Mouse (Mus musculus) granulocyte monocyte progenitor cell, adult 5-6 weeks (primary cell): ENCODE measurements around the gene Col4a3bp. TPM values are rescaled to one million over a fixed set of nuclear protein-coding genes. Genes with fewer than 3 reads are reported as not detected.
"Not testable (repeated sequence)": the region's sequence is repeated elsewhere in the genome, so short reads cannot be mapped to it uniquely, and the experiment has no call there.

ENCODE experiments used
- ATAC-seq: replicated peaks from 2 replicates; pipeline ENCODE4 v1.8.0; 2016; ENCODE audit warnings: mild to moderate bottlenecking, moderate TSS enrichment, inconsistent platforms; ENCODE audit not compliant: poor library complexity, severe bottlenecking
- total RNA-seq, 2 experiments: library from RNA; stranded (forward) in 1 of 2; stranded (reverse) in 1 of 2; fragments of 200-712, 200-1000 nt in 1 of 2; fragments of >200 nt in 1 of 2; fragmentation: Nextera tagmentation in 1 of 2; gene quantifications; 2 replicates each; pipeline ENCODE4 v1.2.3; 2014 to 2017

The Col4a3bp gene
- total RNA-seq, 2 experiments from 2014 or later, result 30.6 to 37.2 TPM

- no peak for ATAC-seq
Observed at GRCm38 (mm10) chr13:96614615-96615014, 72.2 kb downstream of the Col4a3bp start.

DNA sequence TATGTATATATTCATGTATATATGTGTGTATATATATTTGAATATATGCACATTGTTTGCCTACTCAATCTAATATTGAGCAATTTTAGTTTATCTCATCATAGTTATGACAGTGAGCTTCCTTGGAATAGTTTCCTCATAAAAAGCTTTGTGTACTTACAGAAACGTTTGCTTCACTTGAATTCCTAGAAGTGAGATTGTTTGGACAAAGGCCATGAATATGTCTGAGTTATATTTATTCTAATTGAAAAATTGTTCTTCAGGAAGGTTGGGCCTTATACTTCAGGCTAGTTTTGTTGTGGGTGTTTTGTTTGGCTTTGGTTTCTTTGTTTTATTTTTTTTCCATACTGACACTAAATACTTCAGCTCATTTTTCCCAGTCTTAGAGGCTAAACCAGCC is 78.5 kb downstream of the Col4a3bp start:
- no peak for ATAC-seq

GRCm38 (mm10) chr13:96630396-96630795 is 88.0 kb downstream of the Col4a3bp start:
- ATAC-seq, result no peak

DNA sequence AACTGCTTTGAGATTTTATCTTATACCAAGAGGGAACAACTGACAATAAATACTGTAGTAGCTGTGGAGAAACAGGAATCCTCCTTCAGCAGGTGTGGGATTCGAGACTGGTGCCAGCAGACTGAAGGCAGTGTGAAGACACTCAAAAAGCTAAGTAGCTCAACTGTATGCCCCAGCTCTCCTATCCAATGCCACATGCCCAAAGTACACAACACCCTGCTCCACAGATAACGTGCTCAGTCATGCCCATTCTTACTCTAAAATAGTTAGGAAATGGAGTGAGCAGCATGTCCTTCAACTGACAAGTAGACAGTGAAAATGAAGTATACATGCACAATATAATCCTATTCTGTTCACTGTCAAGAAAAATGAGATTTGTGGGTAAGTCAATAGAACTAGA is 101.8 kb downstream of the Col4a3bp start:
- no peak for ATAC-seq

- ATAC-seq, result no peak
Observed at GRCm38 (mm10) chr13:96645822-96646221, 103.4 kb downstream of the Col4a3bp start.

DNA sequence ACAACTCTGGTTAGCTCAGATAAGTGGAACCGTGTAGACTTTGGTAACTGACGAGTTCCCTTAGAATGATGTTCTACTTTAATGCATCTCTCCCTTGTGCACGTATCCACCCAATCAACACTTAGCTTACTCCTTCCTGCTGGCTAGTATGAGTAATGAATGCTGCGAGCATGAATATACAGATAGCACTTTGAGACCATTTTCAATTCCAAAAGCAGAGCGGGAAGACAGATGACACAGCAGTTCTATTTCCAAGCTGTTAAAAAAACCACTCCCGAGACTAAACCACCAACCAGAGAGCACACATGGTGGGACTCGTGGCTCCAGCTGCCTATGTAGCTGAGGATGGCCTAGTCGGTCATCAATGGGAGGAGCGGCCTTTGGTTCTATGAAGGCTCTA is 110.6 kb downstream of the Col4a3bp start:
- ATAC-seq, result no peak

DNA sequence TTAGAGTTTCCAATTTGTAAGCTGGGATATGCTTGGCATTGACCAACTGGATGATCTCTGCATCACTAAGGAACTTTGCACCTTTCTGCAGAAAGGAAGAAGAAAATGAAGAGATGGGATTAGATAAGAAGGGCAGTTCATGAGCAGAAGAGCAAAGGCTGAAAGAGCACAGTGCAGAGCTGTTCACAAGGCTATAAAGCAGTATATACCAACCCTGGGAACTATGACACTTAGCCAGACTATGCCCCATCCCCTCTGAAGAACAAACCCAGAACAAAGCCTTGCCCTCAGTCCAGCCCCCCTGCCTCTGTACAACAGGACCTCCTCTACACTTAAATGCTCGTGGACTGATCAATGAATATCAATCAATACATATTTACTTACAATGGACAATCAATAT is 114.3 kb downstream of the Col4a3bp start:
- no peak for ATAC-seq

GRCm38 (mm10) chr13:96658936-96659335 is 116.5 kb downstream of the Col4a3bp start:
- no peak for ATAC-seq

- no peak for ATAC-seq
Observed at GRCm38 (mm10) chr13:96660095-96660860, 117.9 kb downstream of the Col4a3bp start.

GRCm38 (mm10) chr13:96663120-96663519 is 120.7 kb downstream of the Col4a3bp start:
- ATAC-seq, result not testable (repeated sequence)

DNA sequence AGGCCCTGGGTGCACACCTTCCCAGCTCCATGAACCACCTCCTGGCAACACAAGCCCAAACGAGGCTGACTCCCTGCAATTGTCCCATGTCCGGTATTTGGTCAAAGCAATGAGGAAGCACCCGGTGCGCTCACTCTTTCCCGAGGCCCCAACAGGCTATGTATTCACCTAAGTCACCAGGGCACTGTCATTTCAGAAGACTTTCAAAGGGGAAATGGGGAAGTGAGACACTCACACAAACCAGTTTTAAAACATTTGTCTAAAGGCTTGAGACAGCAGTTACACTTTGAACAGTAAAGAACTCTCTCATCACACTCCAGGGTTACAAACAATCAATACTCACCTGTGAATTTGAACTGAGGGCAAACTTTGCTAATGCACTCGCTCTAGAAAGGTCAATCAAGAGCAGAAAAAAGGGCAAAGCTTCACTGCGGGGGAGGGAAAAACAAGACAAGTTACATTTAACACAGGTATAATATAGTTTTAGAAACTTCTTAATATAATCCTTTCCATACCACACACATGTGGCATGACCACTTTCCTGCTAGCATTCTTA is 122.1 kb downstream of the Col4a3bp start:
- ATAC-seq, result peak; percentile 85

DNA sequence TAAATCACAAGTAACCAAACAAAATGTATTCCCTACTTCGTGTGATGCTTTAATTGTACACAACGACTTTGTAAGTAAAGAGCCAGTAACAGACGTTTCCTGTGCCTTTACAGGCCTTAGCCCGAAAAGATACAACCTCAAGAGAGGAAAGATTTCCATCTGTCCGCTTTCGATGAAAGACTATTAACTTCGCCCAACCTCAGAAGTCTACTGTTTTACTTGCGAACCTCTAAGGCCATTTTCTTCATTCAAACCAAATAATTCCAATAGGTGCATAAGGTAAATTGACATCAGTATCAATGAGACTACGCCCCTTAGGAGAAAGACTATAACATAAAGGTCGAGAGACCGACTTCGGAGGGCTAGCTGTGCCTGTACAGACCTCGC is 127.6 kb downstream of the Col4a3bp start:
- no peak for ATAC-seq

DNA sequence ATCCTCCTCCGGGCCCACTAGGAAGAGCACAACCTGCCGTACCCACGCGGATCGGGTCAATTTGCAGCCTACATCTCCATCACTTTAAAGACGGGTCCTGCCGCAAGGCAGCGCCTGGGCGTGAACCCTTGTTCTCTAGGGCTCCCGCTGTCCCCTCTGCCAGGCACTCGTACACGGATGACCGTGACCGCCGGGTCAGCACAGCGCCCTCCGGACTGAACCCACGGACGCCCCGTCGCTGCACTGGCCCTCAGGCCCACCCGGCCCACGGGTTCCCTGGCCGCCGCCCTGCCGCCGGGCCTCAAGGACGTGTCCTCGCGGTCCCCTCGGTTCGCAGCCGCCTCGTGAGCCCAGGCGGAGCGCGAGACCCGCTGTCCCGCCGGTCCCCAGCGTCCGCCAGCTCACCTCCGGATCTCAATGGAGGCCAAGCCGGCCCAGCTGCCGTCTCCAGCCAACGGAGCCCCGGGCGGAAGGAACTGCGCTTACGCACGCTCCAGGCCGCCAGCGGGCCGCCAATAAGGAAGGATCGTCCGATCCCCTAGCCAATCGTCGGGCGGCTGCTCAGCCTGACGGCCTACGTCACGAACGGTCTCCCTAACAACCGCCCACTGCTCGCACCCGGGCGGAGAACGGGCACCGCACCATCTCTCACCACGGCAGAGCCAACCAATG is 128.1 kb downstream of the Col4a3bp start, which contains the start of gene Hmgcr:
Gene Hmgcr, minus strand, starts transcription at position 531 of the 672 bp plus-strand sequence.
- peak; percentile 94 for ATAC-seq

GRCm38 (mm10) chr13:96671078-96671905 is 128.9 kb downstream of the Col4a3bp start:
- ATAC-seq, result peak; percentile 28

DNA sequence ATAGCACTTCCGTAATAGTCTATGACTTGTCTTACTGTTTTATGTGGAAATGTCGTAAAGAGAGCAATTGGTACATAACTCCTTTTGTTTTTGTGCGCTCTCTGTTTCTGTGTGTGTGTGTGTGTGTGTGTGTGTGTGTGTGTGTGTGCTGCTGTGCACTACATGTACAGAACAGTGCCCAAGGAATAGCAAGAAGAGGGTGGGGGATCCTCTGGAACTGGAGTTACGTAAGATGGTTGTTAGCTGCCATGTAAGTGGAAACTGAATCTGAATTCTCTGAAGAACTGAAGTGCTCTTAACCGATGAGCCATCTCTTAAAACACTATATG is 129.5 kb downstream of the Col4a3bp start:
- no peak for ATAC-seq

DNA sequence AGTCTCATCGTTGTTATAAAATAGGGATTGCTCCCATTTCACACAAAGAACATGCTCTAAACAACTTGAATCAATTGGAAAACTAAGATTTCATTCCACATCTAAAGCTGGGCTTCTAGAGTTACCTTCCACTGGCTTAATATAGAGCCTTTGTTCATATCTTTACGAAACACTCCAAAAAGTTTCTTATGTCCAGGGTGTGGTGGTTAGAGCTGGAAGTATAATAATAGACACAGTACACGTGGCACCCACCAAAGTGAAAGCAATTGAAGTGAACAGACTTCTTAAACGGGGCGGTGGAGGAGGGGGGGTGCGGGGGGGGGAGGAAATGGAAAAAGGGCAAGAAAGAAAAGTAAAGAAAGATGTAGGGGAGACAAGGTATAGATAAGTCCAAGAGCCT is 129.9 kb downstream of the Col4a3bp start:
- ATAC-seq, result no peak

- no peak for ATAC-seq
Observed at GRCm38 (mm10) chr13:96673817-96674216, 131.4 kb downstream of the Col4a3bp start.

DNA sequence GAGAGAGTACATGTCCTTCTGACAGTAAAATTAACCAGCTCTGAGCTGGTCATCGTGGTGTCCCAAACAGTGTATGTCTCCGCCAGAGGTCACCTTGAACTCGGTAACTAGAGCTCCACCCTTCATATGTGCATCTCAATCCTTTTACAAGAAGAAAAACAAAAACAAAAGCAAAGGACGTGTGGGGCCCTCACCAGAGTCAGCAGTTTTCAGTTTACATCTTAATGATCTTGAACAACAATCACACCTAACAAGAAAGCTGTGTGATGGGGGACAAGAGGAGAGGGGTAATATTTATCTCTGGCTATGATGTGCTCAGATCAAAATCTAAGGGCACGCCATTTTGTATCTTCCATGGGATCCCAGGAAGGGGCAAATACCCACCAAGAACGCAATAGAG is 133.3 kb downstream of the Col4a3bp start:
- ATAC-seq, result no peak

DNA sequence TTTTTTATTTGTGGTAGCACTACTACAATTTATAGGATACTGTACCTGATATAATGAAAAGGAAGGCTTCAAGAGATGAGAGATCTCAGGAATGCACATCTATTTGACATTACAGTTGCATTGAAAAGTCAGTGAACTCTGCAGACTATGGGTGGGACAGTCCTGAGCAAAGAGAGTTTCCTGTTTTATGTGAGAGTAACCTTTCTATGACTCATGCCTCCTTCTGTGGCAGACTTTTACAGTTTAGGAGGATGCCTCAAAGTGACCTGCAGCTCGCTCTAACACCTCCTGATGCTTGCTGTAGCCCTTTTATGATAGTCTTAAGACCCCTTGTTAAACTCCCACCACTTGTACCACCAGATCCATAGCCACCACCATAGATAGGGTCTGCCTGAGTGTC is 134.7 kb downstream of the Col4a3bp start:
- peak; percentile 58 for ATAC-seq

DNA sequence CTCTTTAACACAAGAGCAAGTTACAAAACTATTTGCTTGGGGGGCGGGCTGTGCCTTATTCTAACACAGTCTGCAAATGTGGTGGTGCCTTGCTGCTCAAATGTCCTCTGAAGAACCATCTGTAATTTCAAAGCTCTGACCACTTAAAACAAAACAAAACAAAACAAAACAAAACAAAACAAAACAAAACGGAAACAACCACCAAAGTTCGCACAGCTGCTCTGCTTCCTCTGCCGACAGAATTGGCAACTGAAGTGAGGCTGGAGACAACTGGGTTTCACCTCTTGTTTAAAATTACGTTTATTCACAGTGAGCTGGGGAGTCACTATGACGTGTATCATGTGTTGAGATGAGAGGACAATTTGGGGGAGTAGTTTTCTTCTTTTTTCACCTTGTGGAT is 136.2 kb downstream of the Col4a3bp start:
- no peak for ATAC-seq
